Mouse (Mus musculus) stomach, postnatal 0 days (tissue): ENCODE results near the gene Arid1b. TPM values are rescaled to one million over a fixed set of nuclear protein-coding genes. Genes with fewer than 3 reads are reported as not detected.

Experiments used
- ATAC-seq: fragments of 200-750 bp; cut with Nextera tagmentation; 2 replicates; pipeline ENCODE4 v1.8.0; 2017; ENCODE audit not compliant: low FRiP score, low TSS enrichment
- DNase-seq: peaks from one replicate; pipeline ENCODE4 v3.0.0-alpha.2; 2016; ENCODE audit warnings: low spot score
- H3K27ac ChIP-seq: fragments of 300-500 bp; sonication (generic); replicated peaks from 2 replicates; pipeline ENCODE4 v1.5.1; 2014; ENCODE audit warnings: mild to moderate bottlenecking, control low read depth
- H3K27me3 ChIP-seq: fragments of 300-500 bp; sonication (generic); 2 replicates; pipeline ENCODE4 v1.6.1; 2014; ENCODE audit warnings: low read length; ENCODE audit not compliant: control insufficient read depth, insufficient read depth
- H3K36me3 ChIP-seq: fragments of 300-500 bp; sonication (generic); 2 replicates; pipeline ENCODE4 v1.6.1; 2014; ENCODE audit warnings: low read length, mixed read lengths; ENCODE audit not compliant: control insufficient read depth, insufficient read depth
- H3K4me1 ChIP-seq: fragments of 300-500 bp; sonication (generic); replicated peaks from 2 replicates; pipeline ENCODE4 v1.6.1; 2014; ENCODE audit warnings: antibody characterized with exemption; ENCODE audit not compliant: control insufficient read depth, insufficient read depth
- H3K4me2 ChIP-seq: fragments of 300-500 bp; sonication (generic); replicated peaks from 2 replicates; pipeline ENCODE4 v1.6.1; 2014; ENCODE audit warnings: low read depth, mild to moderate bottlenecking, control low read depth, moderate library complexity
- H3K4me3 ChIP-seq: fragments of 300-500 bp; sonication (generic); 2 replicates; pipeline ENCODE4 v1.5.1; 2014; ENCODE audit warnings: low read depth, low read length, control low read depth
- H3K9ac ChIP-seq: fragments of 300-500 bp; sonication (generic); 2 replicates; pipeline ENCODE4 v1.6.1; 2014; ENCODE audit warnings: mild to moderate bottlenecking, low read length, control low read depth, mixed read lengths
- H3K9me3 ChIP-seq: fragments of 300-500 bp; sonication (generic); 2 replicates; pipeline ENCODE4 v1.6.1; 2016; ENCODE audit warnings: low read length; ENCODE audit not compliant: control insufficient read depth
- CTCF ChIP-seq: IDR thresholded peaks from 2 replicates; pipeline ENCODE4 v1.5.1; 2016; ENCODE audit warnings: antibody characterized with exemption, low read depth, mild to moderate bottlenecking, moderate library complexity
- EP300 ChIP-seq: optimal IDR thresholded peaks from 2 replicates; pipeline ENCODE3; 2016; ENCODE audit warnings: antibody characterized with exemption
- WGBS: fragments of 180-500 bp; shearing (Covaris S2); extraction: QIAGEN DNeasy Blood & Tissue Kit; methylation state at CpG from one replicate; pipeline ENCODE4 v1.1.7; 2014; 5-methylcytosine and 5-hydroxymethylcytosine counted together
- polyA plus RNA-seq: library from polyadenylated mRNA; unstranded; fragments of >200 nt; fragmentation: Nextera tagmentation; extraction: Ambion mirVana; gene quantifications from 2 replicates; pipeline ENCODE4 v1.2.1, GENCODE M21; 2015

The Arid1b gene
- polyA plus RNA-seq, 1 experiment from 2014 or later = 5.6 TPM

DNA sequence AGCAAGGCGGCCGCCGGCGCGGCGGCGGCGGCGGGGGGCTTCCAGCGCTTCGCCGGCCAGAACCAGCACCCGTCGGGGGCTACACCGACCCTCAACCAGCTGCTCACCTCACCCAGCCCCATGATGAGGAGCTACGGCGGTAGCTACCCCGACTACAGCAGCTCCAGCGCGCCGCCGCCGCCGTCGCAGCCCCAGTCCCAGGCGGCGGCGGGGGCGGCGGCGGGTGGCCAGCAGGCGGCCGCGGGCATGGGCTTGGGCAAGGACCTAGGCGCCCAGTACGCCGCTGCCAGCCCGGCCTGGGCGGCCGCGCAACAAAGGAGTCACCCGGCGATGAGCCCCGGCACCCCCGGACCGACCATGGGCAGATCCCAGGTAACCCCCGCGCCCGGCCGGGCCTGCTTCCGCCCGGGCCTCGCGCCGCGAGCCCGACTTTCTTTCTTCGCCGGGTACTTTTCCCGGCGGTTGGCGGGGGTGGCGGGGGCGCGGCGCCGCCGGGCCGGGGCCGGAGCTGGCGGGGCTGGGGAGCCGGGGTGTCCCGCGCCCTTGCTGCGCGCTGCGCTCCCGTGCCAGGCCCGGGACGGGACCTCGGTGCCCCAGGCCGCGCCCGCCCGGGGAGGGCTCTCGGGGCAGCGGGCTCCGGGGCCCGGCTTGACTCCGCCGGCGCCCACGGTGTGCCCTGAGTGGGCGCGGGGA lies 2.1 kb downstream of the Arid1b start:
- no peaks in the 10 kb centered on the region for H3K27me3 ChIP-seq
- peak overlapping the region; percentile 100 for H3K27ac ChIP-seq
- H3K4me2 ChIP-seq = peak overlapping the region; percentile 86
- peak overlapping the region; percentile 99 for H3K9ac ChIP-seq
- peaks cover 4% of the 10 kb centered on the region for H3K4me1 ChIP-seq
- WGBS = under 1% methylated on average over 51 of the region's 95 CpGs
- ATAC-seq (peak; percentile 54), DNase-seq (peak; percentile 68)
- no peaks in the 10 kb centered on the region for H3K9me3 ChIP-seq
- H3K4me3 ChIP-seq = peak overlapping the region; percentile 97
- no peaks in the 10 kb centered on the region for H3K36me3 ChIP-seq
- TF ChIP-seq EP300 (no peak), CTCF (peak; percentile 8; the same call in 1 of the 2 replicates)

GRCm38 (mm10) chr17:4996814-4997549 lies 2.9 kb downstream of the Arid1b start:
- DNase-seq (no peak), ATAC-seq (no peak)
- Histone ChIP-seq H3K9me3 (no peaks in the 10 kb centered on the region), H3K4me1 (peaks cover 10% of the 10 kb centered on the region), H3K4me2 (peak overlapping the region; percentile 86), H3K27me3 (no peaks in the 10 kb centered on the region), H3K4me3 (peak overlapping the region; percentile 97), H3K27ac (peak overlapping the region; percentile 100), H3K36me3 (no peaks in the 10 kb centered on the region), H3K9ac (peak overlapping the region; percentile 99)
- under 1% methylated on average over 20 of the region's 20 CpGs for WGBS
- TF ChIP-seq EP300 = no peak
- no peak for TF ChIP-seq CTCF

GRCm38 (mm10) chr17:4997968-4998367 lies 3.8 kb downstream of the Arid1b start:
- ATAC-seq = no peak
- Histone ChIP-seq H3K4me2 (peak overlapping the region; percentile 42), H3K27me3 (no peaks in the 10 kb centered on the region), H3K4me1 (peaks cover 15% of the 10 kb centered on the region), H3K36me3 (no peaks in the 10 kb centered on the region), H3K4me3 (no peak overlapping the region), H3K9ac (no peak overlapping the region), H3K9me3 (no peaks in the 10 kb centered on the region), H3K27ac (no peak overlapping the region)
- WGBS = 24% methylated on average over 3 of the region's 3 CpGs
- no peak for TF ChIP-seq EP300
- TF ChIP-seq CTCF = no peak
- no peak for DNase-seq

- Histone ChIP-seq H3K27ac (no peak overlapping the region), H3K4me3 (no peak overlapping the region), H3K36me3 (no peaks in the 10 kb centered on the region), H3K9ac (no peak overlapping the region), H3K27me3 (no peaks in the 10 kb centered on the region), H3K4me1 (peaks cover 19% of the 10 kb centered on the region), H3K4me2 (0 out of 2 replicates have a peak overlapping the region, but pooled peaks have one; percentile 18), H3K9me3 (no peaks in the 10 kb centered on the region)
- 28% methylated on average over 1 of the region's 1 CpGs for WGBS
- ATAC-seq (no peak), DNase-seq (no peak)
- no peak for TF ChIP-seq EP300
- no peak for TF ChIP-seq CTCF
These were observed 5.1 kb downstream of the Arid1b start for GRCm38 (mm10) chr17:4999256-4999655.

GRCm38 (mm10) chr17:5000001-5000400 lies 5.9 kb downstream of the Arid1b start:
- H3K27ac ChIP-seq = no peak overlapping the region
- no peaks in the 10 kb centered on the region for H3K9me3 ChIP-seq
- TF ChIP-seq EP300 (no peak), CTCF (no peak)
- WGBS = 26% methylated on average over 10 of the region's 10 CpGs
- H3K4me1 ChIP-seq = peaks cover 22% of the 10 kb centered on the region
- peak overlapping the region; percentile 13; the same call in 1 of the 2 replicates for H3K4me3 ChIP-seq
- H3K36me3 ChIP-seq = no peaks in the 10 kb centered on the region
- H3K4me2 ChIP-seq = peak overlapping the region; percentile 30
- no peak overlapping the region for H3K9ac ChIP-seq
- DNase-seq = no peak
- no peak for ATAC-seq
- no peaks in the 10 kb centered on the region for H3K27me3 ChIP-seq

- Histone ChIP-seq H3K9ac (no peak overlapping the region), H3K27me3 (no peaks in the 10 kb centered on the region), H3K27ac (no peak overlapping the region), H3K4me2 (peak overlapping the region; percentile 17; the same call in 1 of the 2 replicates), H3K36me3 (no peaks in the 10 kb centered on the region), H3K4me3 (no peak overlapping the region), H3K4me1 (peaks cover 22% of the 10 kb centered on the region), H3K9me3 (no peaks in the 10 kb centered on the region)
- DNase-seq = no peak
- WGBS = 47% methylated on average over 7 of the region's 7 CpGs
- no peak for ATAC-seq
- TF ChIP-seq EP300 = no peak
- TF ChIP-seq CTCF = no peak
These were observed 6.7 kb downstream of the Arid1b start for GRCm38 (mm10) chr17:5000871-5001270.
